Mouse (Mus musculus): Measurements from ENCODE around the gene Fntb. TPM values are rescaled to one million over a fixed set of nuclear protein-coding genes. Genes with fewer than 3 reads are reported as not detected.

Gene Fntb
- total and polyA plus RNA-seq, 3 experiments = 11.7 to 28.5 TPM; not detected in 1

GRCm38 (mm10) chr12:76887941-76888340, 122.6 kb downstream of the Fntb start:
- Histone ChIP-seq H3K9ac (ENCODE audit: control insufficient read depth, low read depth, low read length, poor library complexity, severe bottlenecking) (no peak overlapping the region), H3K79me2 (ENCODE audit: control insufficient read depth, insufficient read depth, low read length, poor library complexity) (no peaks in the 10 kb centered on the region), H3K9me3 (replicated peaks; ENCODE audit: insufficient read depth, low read length) (no peaks in the 10 kb centered on the region), H3K36me3 (ENCODE audit: control insufficient read depth in 1 of 2, insufficient read depth in 2 of 2, low read length in 2 of 2) (peaks cover 0 to 3% of the 10 kb centered on the region in 2 experiments; a peak in 3 of 4 replicates), H3K4me1 (ENCODE audit: control insufficient read depth in 1 of 2, insufficient read depth in 2 of 2, low read length in 2 of 2) (peaks cover 0 to 8% of the 10 kb centered on the region in 2 experiments; a peak in 1 of 4 replicates), H3K27me3 (ENCODE audit: control insufficient read depth in 1 of 2, insufficient read depth in 2 of 2, low read length in 2 of 2) (no peaks in the 10 kb centered on the region), H3K4me3 (ENCODE audit: control insufficient read depth in 1 of 2, insufficient read depth in 1 of 2, low read depth in 2 of 2, low read length in 2 of 2) (no peak overlapping the region), H3K27ac (ENCODE audit: control insufficient read depth, low read depth, low read length) (no peak overlapping the region)
- DNase-seq (ENCODE audit: low read depth, low spot score) = no peak
- TF ChIP-seq ZMIZ1 (IDR thresholded peaks at IDR 0.05; ENCODE audit: low read depth, low read length) (no peak), NRF1 (IDR thresholded peaks at IDR 0.05; ENCODE audit: insufficient read depth, low read depth, low read length, poor library complexity, severe bottlenecking) (no peak), RAD21 (IDR thresholded peaks at IDR 0.05; ENCODE audit: low read depth, low read length) (no peak), MXI1 (IDR thresholded peaks at IDR 0.05; ENCODE audit: low read depth, low read length) (no peak), MAFK (IDR thresholded peaks at IDR 0.05; ENCODE audit: borderline replicate concordance, low read depth, low read length) (no peak), POLR2AphosphoS2 (IDR thresholded peaks at IDR 0.05; ENCODE audit: low read length) (no peak), GATA1 (IDR thresholded peaks at IDR 0.05; ENCODE audit: low read depth, low read length) (no peak), CHD2 (IDR thresholded peaks at IDR 0.05; ENCODE audit: low read length) (no peak), MEF2A (IDR thresholded peaks at IDR 0.05; ENCODE audit: extremely low read depth, insufficient replicate concordance, low read depth, low read length, poor library complexity, severe bottlenecking) (no peak)

GRCm38 (mm10) chr12:76889404-76890184, 124.2 kb downstream of the Fntb start:
- Histone ChIP-seq H3K27me3 (ENCODE audit: control insufficient read depth in 1 of 2, insufficient read depth in 2 of 2, low read length in 2 of 2) (no peaks in the 10 kb centered on the region), H3K4me1 (ENCODE audit: control insufficient read depth in 1 of 2, insufficient read depth in 2 of 2, low read length in 2 of 2) (peaks cover 0 to 8% of the 10 kb centered on the region in 2 experiments; a peak in 1 of 4 replicates), H3K36me3 (ENCODE audit: control insufficient read depth in 1 of 2, insufficient read depth in 2 of 2, low read length in 2 of 2) (peaks cover 0 to 3% of the 10 kb centered on the region in 2 experiments; a peak in 3 of 4 replicates), H3K9me3 (replicated peaks; ENCODE audit: insufficient read depth, low read length) (no peaks in the 10 kb centered on the region), H3K9ac (ENCODE audit: control insufficient read depth, low read depth, low read length, poor library complexity, severe bottlenecking) (no peak overlapping the region), H3K27ac (ENCODE audit: control insufficient read depth, low read depth, low read length) (no peak overlapping the region), H3K4me3 (ENCODE audit: control insufficient read depth in 1 of 2, insufficient read depth in 1 of 2, low read depth in 2 of 2, low read length in 2 of 2) (no peak overlapping the region), H3K79me2 (ENCODE audit: control insufficient read depth, insufficient read depth, low read length, poor library complexity) (no peaks in the 10 kb centered on the region)
- DNase-seq (ENCODE audit: low read depth, low spot score) = peak; percentile 32
- TF ChIP-seq TCF12 (IDR thresholded peaks at IDR 0.05; ENCODE audit: low read depth, low read length) (no peak), CTCF (IDR thresholded peaks at IDR 0.05 in 2 of 3, conservative IDR thresholded peaks at IDR 0.05 in 1 of 3; ENCODE audit: control insufficient read depth in 1 of 3, insufficient read depth in 1 of 3, low read depth in 2 of 3, low read length in 3 of 3, poor library complexity in 1 of 3, severe bottlenecking in 1 of 3) (peak in 2 of 3 experiments; percentile 22 to 42; a peak in 4 of 6 replicates)

- H3K27ac ChIP-seq (ENCODE audit: control insufficient read depth, low read depth, low read length) = no peak overlapping the region
- DNase-seq (ENCODE audit: low read depth, low spot score) = no peak
- no peaks in the 10 kb centered on the region for H3K27me3 ChIP-seq (ENCODE audit: control insufficient read depth in 1 of 2, insufficient read depth in 2 of 2, low read length in 2 of 2)
- H3K9me3 ChIP-seq (replicated peaks; ENCODE audit: insufficient read depth, low read length) = no peaks in the 10 kb centered on the region
- H3K4me1 ChIP-seq (ENCODE audit: control insufficient read depth in 1 of 2, insufficient read depth in 2 of 2, low read length in 2 of 2) = peaks cover 0 to 8% of the 10 kb centered on the region in 2 experiments; a peak in 1 of 4 replicates
- H3K9ac ChIP-seq (ENCODE audit: control insufficient read depth, low read depth, low read length, poor library complexity, severe bottlenecking) = no peak overlapping the region
- H3K4me3 ChIP-seq (ENCODE audit: control insufficient read depth in 1 of 2, insufficient read depth in 1 of 2, low read depth in 2 of 2, low read length in 2 of 2) = no peak overlapping the region
- peaks cover 0 to 3% of the 10 kb centered on the region in 2 experiments; a peak in 3 of 4 replicates for H3K36me3 ChIP-seq (ENCODE audit: control insufficient read depth in 1 of 2, insufficient read depth in 2 of 2, low read length in 2 of 2)
- H3K79me2 ChIP-seq (ENCODE audit: control insufficient read depth, insufficient read depth, low read length, poor library complexity) = no peaks in the 10 kb centered on the region
- no peak for TF ChIP-seq KAT2A (conservative IDR thresholded peaks at IDR 0.05; ENCODE audit: low read depth, low read length)
Observed at GRCm38 (mm10) chr12:76891160-76891559, 125.8 kb downstream of the Fntb start.
